Mouse (Mus musculus): Measurements from ENCODE around the gene Spry2. TPM values are rescaled to one million over a fixed set of nuclear protein-coding genes. Genes with fewer than 3 reads are reported as not detected.

Gene Spry2
- polyA plus RNA-seq, 1 experiment from 2014 or later = 39.5 TPM

DNA sequence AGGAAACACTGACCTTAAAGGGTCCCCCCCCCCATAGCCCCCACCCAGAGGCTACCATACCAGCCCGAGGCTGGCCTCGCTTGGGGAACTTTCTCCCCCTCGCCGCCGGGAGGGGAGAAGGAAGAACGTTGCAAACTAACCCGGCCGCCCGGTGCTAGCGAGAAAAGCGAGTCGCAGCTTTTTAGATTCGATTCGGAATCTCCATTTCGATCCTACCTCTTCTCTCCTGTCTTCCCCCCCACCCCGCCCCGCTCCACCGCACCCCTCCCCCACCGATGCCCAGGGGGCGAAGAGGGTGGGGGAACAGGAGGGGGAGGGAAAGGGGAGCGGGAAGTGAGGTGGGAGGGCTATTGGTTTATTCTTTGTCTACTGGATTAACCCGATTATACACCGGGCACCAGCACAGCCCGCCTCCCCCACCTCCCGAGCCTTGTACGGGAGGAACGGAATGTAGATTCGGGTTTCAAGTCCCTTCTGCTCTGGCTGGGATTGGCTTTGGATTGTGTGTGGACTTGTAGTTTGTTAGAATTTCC is 1.0 kb upstream of the Spry2 start:
- H3K27me3 ChIP-seq (ENCODE audit: control insufficient read depth, insufficient read depth, low read length) = peaks cover 7% of the 10 kb centered on the region; the same call in 1 of the 2 replicates
- peaks cover 6% of the 10 kb centered on the region for H3K36me3 ChIP-seq (ENCODE audit: control insufficient read depth, insufficient read depth, low read length)
- peaks cover 15% of the 10 kb centered on the region for H3K4me1 ChIP-seq (ENCODE audit: control insufficient read depth, insufficient read depth, low read length)
- no peaks in the 10 kb centered on the region for H3K9me3 ChIP-seq (ENCODE audit: control insufficient read depth, low read length)
- WGBS = under 1% methylated on average over 28 of the region's 28 CpGs
- DNase-seq (peak; percentile 87), ATAC-seq (ENCODE audit: low FRiP score, low TSS enrichment) (peak; percentile 68)
- peak overlapping the region; percentile 87 for H3K9ac ChIP-seq (replicated peaks; ENCODE audit: low read length)
- H3K4me2 ChIP-seq (ENCODE audit: low read length) = peak overlapping the region; percentile 98
- H3K4me3 ChIP-seq (replicated peaks; ENCODE audit: low read depth, low read length) = peak overlapping the region; percentile 79
- peak overlapping the region; percentile 99 for H3K27ac ChIP-seq (replicated peaks; ENCODE audit: low read depth, low read length)

DNA sequence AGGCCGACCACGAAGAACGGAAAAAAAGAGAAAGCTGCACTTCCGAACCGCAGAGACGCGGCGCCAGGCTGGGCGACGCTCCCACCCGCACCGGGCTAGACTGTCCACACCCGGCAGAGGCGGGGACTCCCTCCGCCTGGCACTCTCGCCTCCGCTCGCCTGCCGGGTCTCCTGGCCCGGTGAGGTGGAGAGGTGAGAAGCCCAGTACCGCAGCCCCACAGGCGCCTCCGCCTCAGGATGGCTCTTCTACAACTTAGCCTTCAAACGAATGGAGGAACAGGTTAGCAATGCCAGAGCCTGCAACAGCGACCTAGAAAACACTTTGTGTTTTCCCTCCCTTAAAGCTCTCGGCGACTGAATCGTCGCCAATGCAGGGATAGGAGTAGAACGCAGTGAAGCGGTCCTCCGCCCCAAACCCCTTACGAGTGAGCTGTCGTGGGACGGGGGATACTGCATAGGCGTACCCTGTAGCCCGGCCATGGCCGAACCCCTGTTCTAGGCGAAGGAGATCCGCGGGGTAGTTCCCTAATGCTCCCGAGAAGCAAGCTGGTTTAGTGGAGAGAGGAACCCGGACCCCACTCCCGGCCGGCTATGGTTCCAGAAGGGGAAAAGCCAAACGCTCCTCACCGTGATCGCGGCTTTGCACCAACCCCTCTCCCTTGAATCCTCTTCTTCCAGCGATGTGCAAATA is 513 bp downstream of the Spry2 start:
- DNase-seq (peak; percentile 70), ATAC-seq (ENCODE audit: low FRiP score, low TSS enrichment) (no peak)
- peaks cover 16% of the 10 kb centered on the region for H3K4me1 ChIP-seq (ENCODE audit: control insufficient read depth, insufficient read depth, low read length)
- peaks cover 7% of the 10 kb centered on the region; the same call in 1 of the 2 replicates for H3K27me3 ChIP-seq (ENCODE audit: control insufficient read depth, insufficient read depth, low read length)
- under 1% methylated on average over 50 of the region's 50 CpGs for WGBS
- H3K9ac ChIP-seq (replicated peaks; ENCODE audit: low read length) = peak overlapping the region; percentile 87
- peak overlapping the region; percentile 98 for H3K4me2 ChIP-seq (ENCODE audit: low read length)
- no peaks in the 10 kb centered on the region for H3K9me3 ChIP-seq (ENCODE audit: control insufficient read depth, low read length)
- H3K27ac ChIP-seq (replicated peaks; ENCODE audit: low read depth, low read length) = peak overlapping the region; percentile 99
- peaks cover 7% of the 10 kb centered on the region for H3K36me3 ChIP-seq (ENCODE audit: control insufficient read depth, insufficient read depth, low read length)
- H3K4me3 ChIP-seq (replicated peaks; ENCODE audit: low read depth, low read length) = peak overlapping the region; percentile 79

DNA sequence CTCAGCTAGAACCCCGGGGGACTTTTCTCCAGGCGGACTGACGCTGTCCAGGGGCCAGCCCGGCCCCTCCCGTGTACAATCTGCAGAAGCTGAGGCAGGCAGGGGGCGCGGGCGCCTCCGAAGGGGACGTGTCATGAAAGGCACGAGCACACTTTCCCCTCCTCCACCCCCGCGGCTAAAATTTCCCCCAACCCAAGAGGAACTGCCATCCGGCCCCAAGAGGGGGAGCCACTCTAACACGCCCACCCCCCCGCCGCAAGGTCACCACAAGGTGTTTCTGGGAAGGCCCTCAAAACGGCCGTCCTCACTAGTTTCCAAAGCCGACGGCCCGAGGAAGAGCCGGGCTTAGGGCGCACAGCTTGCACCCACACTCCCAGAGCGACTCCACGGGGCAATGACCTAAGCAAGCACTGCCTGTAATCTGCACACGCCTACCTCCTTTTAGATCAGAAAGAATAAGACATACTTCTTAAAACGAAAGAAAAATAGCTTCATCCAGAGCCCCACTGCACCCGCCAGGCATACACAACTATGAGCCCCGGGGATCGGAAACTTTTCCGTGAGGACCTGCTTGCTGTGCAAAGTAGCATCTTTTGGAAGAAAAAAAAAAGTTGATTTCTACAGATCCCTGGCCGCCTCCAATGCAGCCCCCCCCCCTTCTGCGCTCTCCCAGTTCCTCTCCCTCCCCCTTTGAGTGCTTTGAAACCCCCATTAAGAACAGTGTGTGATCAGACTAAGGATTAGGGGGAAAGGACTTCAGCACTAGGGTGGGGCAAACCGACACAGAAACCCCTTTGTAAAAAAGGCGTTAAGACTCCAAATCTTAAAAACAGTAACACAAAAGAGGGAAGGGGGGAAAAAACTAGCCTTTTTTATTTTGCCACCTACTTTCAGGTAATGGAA is 1.4 kb downstream of the Spry2 start:
- no peaks in the 10 kb centered on the region for H3K9me3 ChIP-seq (ENCODE audit: control insufficient read depth, low read length)
- H3K4me1 ChIP-seq (ENCODE audit: control insufficient read depth, insufficient read depth, low read length) = peaks cover 16% of the 10 kb centered on the region
- under 1% methylated on average over 36 of the region's 36 CpGs for WGBS
- ATAC-seq (ENCODE audit: low FRiP score, low TSS enrichment) (no peak), DNase-seq (peak; percentile 71)
- peak overlapping the region; percentile 79 for H3K4me3 ChIP-seq (replicated peaks; ENCODE audit: low read depth, low read length)
- H3K27ac ChIP-seq (replicated peaks; ENCODE audit: low read depth, low read length) = peak overlapping the region; percentile 99
- H3K36me3 ChIP-seq (ENCODE audit: control insufficient read depth, insufficient read depth, low read length) = peaks cover 10% of the 10 kb centered on the region
- H3K9ac ChIP-seq (replicated peaks; ENCODE audit: low read length) = peak overlapping the region; percentile 87
- peak overlapping the region; percentile 98 for H3K4me2 ChIP-seq (ENCODE audit: low read length)
- peaks cover 7% of the 10 kb centered on the region; the same call in 1 of the 2 replicates for H3K27me3 ChIP-seq (ENCODE audit: control insufficient read depth, insufficient read depth, low read length)

DNA sequence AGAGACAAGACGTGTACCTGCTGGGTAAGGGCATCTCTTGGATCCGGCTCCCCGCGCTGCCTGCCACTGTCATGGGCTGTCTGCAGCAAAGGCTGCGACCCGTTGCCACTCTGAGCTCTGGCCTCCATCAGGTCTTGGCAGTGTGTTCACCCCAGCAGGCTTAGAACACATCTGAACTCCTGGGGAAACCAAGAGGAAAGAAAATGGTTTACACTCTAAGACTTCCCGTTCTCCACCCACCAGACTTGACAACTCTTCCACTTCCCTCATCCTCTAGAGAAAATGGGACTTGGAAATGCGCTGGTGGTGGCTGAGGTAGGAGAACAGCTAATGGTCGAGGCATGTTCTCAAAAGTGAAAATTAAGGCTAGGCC is 3.0 kb downstream of the Spry2 start:
- no peaks in the 10 kb centered on the region for H3K9me3 ChIP-seq (ENCODE audit: control insufficient read depth, low read length)
- H3K4me1 ChIP-seq (ENCODE audit: control insufficient read depth, insufficient read depth, low read length) = peaks cover 16% of the 10 kb centered on the region
- DNase-seq (no peak), ATAC-seq (ENCODE audit: low FRiP score, low TSS enrichment) (no peak)
- 8% methylated on average over 9 of the region's 9 CpGs for WGBS
- H3K27me3 ChIP-seq (ENCODE audit: control insufficient read depth, insufficient read depth, low read length) = peaks cover 7% of the 10 kb centered on the region; the same call in 1 of the 2 replicates
- peak overlapping the region; percentile 79 for H3K4me3 ChIP-seq (replicated peaks; ENCODE audit: low read depth, low read length)
- H3K4me2 ChIP-seq (ENCODE audit: low read length) = peak overlapping the region; percentile 98
- peaks cover 10% of the 10 kb centered on the region for H3K36me3 ChIP-seq (ENCODE audit: control insufficient read depth, insufficient read depth, low read length)
- H3K9ac ChIP-seq (replicated peaks; ENCODE audit: low read length) = peak overlapping the region; percentile 87
- H3K27ac ChIP-seq (replicated peaks; ENCODE audit: low read depth, low read length) = peak overlapping the region; percentile 45; the same call in 1 of the 2 replicates

DNA sequence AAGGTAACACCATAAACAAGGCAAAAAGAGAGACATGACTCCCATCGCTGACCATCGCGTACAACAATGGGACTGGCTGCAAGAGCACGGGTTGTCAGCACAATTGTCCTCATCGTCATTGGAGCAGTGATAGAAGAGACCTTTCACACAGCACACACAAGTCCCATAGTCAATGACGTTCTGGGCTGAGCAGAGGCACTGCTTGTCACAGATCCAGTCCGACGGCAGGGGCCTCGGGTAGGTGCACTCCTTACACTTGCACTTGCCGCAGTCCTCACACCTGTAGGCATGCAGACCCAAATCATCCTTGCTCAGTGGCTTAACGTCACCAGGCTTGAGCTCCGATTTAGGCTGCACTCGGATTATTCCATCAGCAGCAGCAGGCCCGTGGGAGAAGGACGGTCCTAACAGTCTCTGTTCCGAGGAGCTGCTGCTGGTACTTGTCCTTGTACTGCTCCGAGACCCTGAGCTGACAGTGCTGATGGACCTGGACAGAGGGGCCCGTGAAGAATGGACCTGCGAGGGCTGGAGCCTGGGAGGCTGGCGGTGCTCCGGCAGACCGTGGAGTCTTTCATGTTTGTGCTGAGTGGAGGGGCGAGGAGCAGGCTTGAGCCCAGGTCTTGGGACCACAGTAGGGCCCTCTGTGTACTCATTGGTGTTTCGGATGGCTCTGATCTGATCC is 3.5 kb downstream of the Spry2 start:
- Histone ChIP-seq H3K9me3 (ENCODE audit: control insufficient read depth, low read length) (no peaks in the 10 kb centered on the region), H3K4me1 (ENCODE audit: control insufficient read depth, insufficient read depth, low read length) (peaks cover 16% of the 10 kb centered on the region), H3K27ac (replicated peaks; ENCODE audit: low read depth, low read length) (peak overlapping the region; percentile 45; the same call in 1 of the 2 replicates), H3K4me3 (replicated peaks; ENCODE audit: low read depth, low read length) (peak overlapping the region; percentile 79), H3K27me3 (ENCODE audit: control insufficient read depth, insufficient read depth, low read length) (peaks cover 7% of the 10 kb centered on the region; the same call in 1 of the 2 replicates), H3K4me2 (ENCODE audit: low read length) (peak overlapping the region; percentile 98), H3K9ac (replicated peaks; ENCODE audit: low read length) (peak overlapping the region; percentile 87), H3K36me3 (ENCODE audit: control insufficient read depth, insufficient read depth, low read length) (peaks cover 10% of the 10 kb centered on the region)
- ATAC-seq (ENCODE audit: low FRiP score, low TSS enrichment) (no peak), DNase-seq (peak; percentile 56)
- WGBS = 16% methylated on average over 24 of the region's 24 CpGs

DNA sequence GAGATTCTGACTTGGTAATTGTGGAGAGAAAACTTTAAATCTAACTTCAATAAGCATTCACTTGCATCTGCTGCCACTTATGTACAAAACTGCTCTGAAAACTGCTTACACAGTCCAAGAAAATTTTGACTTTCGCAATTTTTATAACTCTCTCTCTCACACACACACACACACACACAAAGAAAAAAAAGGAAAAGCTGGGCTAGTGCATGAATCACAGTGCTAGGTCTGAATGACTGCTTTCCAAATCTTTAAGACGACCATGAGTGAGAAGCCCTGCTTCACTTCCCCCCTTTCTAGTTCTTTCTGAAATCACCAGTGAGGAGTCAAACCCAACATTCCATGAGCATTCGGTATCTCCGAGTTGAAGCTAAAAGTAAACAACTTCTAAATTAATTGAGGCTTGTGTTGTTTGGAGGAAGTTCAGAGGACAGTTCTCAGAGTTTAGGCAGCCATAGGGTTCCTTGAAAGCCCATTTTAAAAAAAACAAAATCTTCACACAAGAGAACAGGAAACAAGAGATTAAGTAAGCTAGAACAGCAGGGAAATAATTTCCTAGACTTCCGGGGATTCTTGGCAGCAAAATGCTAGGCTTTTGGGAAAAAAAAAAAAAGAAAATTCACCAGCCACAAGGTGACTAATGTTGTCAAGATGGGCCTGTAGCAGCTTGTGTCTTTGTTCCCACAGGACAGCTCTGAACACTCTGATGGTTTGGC is 5.9 kb downstream of the Spry2 start:
- Histone ChIP-seq H3K4me1 (ENCODE audit: control insufficient read depth, insufficient read depth, low read length) (peaks cover 16% of the 10 kb centered on the region), H3K9me3 (ENCODE audit: control insufficient read depth, low read length) (no peaks in the 10 kb centered on the region), H3K9ac (replicated peaks; ENCODE audit: low read length) (no peak overlapping the region), H3K4me2 (ENCODE audit: low read length) (0 out of 2 replicates have a peak overlapping the region, but pooled peaks have one; percentile 23), H3K27me3 (ENCODE audit: control insufficient read depth, insufficient read depth, low read length) (peaks cover 7% of the 10 kb centered on the region; the same call in 1 of the 2 replicates), H3K27ac (replicated peaks; ENCODE audit: low read depth, low read length) (no peak overlapping the region), H3K36me3 (ENCODE audit: control insufficient read depth, insufficient read depth, low read length) (peaks cover 10% of the 10 kb centered on the region), H3K4me3 (replicated peaks; ENCODE audit: low read depth, low read length) (no peak overlapping the region)
- ATAC-seq (ENCODE audit: low FRiP score, low TSS enrichment) (no peak), DNase-seq (peak; percentile 17)
- 41% methylated on average over 5 of the region's 5 CpGs for WGBS

DNA sequence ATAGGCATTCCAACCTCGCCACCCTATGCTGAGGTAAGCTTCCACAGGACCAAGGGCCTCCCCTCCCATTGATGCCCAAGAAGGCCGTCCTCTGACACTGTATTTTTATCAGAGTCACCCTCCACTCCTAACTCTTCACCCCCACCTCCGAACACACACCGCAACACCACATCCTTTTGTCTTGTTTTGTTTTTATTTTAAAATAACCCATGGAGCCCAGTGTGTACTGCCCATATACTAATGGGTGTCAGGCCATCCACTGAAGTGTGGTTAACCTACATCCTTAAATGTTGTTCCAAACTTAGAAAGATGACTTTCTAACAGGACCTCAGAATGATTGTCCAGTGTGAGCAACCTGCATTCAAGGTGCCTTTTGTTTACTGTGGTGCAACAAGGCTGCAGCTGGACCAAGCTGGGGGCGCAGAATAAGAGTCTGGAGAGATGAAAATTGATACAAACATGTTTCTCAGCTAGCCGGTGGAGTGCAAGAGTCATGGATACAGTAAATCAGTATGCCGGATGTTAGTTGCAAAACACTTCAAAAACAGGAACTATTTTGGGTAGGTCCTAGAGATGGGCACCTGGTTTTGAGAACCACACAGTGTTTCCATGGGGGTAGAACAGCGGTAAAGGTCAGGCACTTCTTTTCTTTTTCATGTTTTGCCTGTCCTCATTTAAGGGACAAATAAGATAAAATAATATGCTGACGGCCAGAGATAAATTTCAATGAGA is 9.8 kb downstream of the Spry2 start:
- Histone ChIP-seq H3K36me3 (ENCODE audit: control insufficient read depth, insufficient read depth, low read length) (0 out of 2 replicates have a peak, but pooled peaks cover 3% of the 10 kb centered on the region), H3K9ac (replicated peaks; ENCODE audit: low read length) (no peak overlapping the region), H3K4me1 (ENCODE audit: control insufficient read depth, insufficient read depth, low read length) (no peaks in the 10 kb centered on the region), H3K4me2 (ENCODE audit: low read length) (no peak overlapping the region), H3K27me3 (ENCODE audit: control insufficient read depth, insufficient read depth, low read length) (no peaks in the 10 kb centered on the region), H3K27ac (replicated peaks; ENCODE audit: low read depth, low read length) (no peak overlapping the region), H3K9me3 (ENCODE audit: control insufficient read depth, low read length) (no peaks in the 10 kb centered on the region), H3K4me3 (replicated peaks; ENCODE audit: low read depth, low read length) (no peak overlapping the region)
- no peak for DNase-seq
- ATAC-seq (ENCODE audit: low FRiP score, low TSS enrichment) = no peak
- WGBS = 94% methylated on average over 9 of the region's 9 CpGs

Measured in midbrain, embryonic 14.5 days (tissue).